ENCODE assay signal across 16 mouse cellular contexts in the genomic region with DNA sequence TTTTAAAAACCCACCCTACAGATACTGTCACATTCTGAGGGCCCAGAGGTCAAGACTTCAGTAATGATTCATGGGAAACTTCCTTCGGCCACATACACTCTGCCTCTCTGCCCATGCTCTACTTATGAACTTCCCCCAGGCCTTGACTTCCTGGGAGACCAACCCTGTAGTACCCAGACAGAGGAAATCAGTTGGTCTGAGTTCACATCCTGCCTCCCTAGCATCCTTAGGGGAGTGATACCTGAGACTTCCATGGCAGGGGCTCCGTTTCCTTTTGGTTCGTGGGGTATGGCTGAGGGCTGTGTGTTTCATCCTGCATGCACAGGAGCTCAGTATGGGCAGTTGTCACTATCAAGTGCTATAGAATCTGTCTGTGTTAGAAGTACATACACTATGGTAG. TPM values are rescaled to one million over a fixed set of nuclear protein-coding genes. Genes with fewer than 3 reads are reported as not detected.
DNase-seq lines count a peak whose midpoint lies in the region; TF ChIP-seq lines count a peak whose summit lies in the region.
"Had no signal": no experiment of that assay in that cellular context is flagged by ENCODE, and none has a peak within 500 bp of the region (broad histone marks: within the 10 kb centered on the region; RNA-seq: fewer than 3 reads in every experiment).

No protein-coding gene starts in this region.

- no peaks in the 10 kb centered on the region for H3K27me3 ChIP-seq in spleen, adult 2 months (ENCODE audit: control insufficient read depth, insufficient read depth, low read length)
- H3K27me3 ChIP-seq in CH12.LX (replicated peaks): no peaks in the 10 kb centered on the region
- H3K27me3 ChIP-seq: heart, embryonic 12.5 days; hindbrain, embryonic 15.5 days had no signal

- in situ Hi-C loops in CH12.LX (cut with MboI; ENCODE audit: low pct_ligation_motif_present, low pct_unique_long_range_greater_than_20kb, low sequenced_read_pairs): no loop called here

- H3K9ac ChIP-seq in CH12.LX (ENCODE audit: insufficient read depth, low read depth): 0 out of 2 replicates have a peak overlapping the region, but pooled peaks have one; percentile 23
- H3K9ac ChIP-seq: heart, embryonic 12.5 days; hindbrain, embryonic 15.5 days had no signal

- TF ChIP-seq RAD21 in CH12.LX (IDR thresholded peaks at IDR 0.05; ENCODE audit: low read depth, low read length): no peak

- peaks cover 32% of the 10 kb centered on the region for H3K79me2 ChIP-seq in CH12.LX (replicated peaks; ENCODE audit: control insufficient read depth, extremely low read depth, insufficient read depth, poor library complexity, severe bottlenecking)

- 56% methylated on average over 3 of the region's 3 CpGs for WGBS in spleen, adult 2 months

- no peaks in the 10 kb centered on the region for H3K36me3 ChIP-seq in spleen, adult 2 months (ENCODE audit: control insufficient read depth, insufficient read depth, low read length)
- no peaks in the 10 kb centered on the region for H3K36me3 ChIP-seq in CH12.LX (replicated peaks in 1 of 2; ENCODE audit: control insufficient read depth in 1 of 2, insufficient read depth in 1 of 2, low read length in 1 of 2)
- H3K36me3 ChIP-seq: forebrain, embryonic 10.5 days; heart, embryonic 12.5 days; hindbrain, embryonic 15.5 days had no signal

- DNase-seq in spleen, adult 2 months (ENCODE audit: low read depth in 1 of 2, low spot score in 2 of 2): no peak
- no peak for DNase-seq in spleen, postnatal 36 days (ENCODE audit: low spot score in 2 of 2)
- DNase-seq in CH12.LX (ENCODE audit: extremely low read depth): no peak
- no peak for DNase-seq in gastrocnemius, postnatal 25 days
- DNase-seq in heart, postnatal 25 days (ENCODE audit: low spot score): no peak
- DNase-seq in left cerebral cortex, adult 8-10 months (ENCODE audit: low spot score in 2 of 2): no peak
- DNase-seq: adrenal gland, adult 2 months; adrenal gland, postnatal 25 days; cerebellum, adult 11-12 months; cerebellum, postnatal 36 days; heart, postnatal 36 days had no signal

- dilution Hi-C loops in CH12.LX (cut with MboI; ENCODE audit: extremely low pct_ligation_motif_present, extremely low pct_unique_long_range_greater_than_20kb, low sequenced_read_pairs): no loop called here

- H3K9me3 ChIP-seq in CH12.LX (replicated peaks; ENCODE audit: low read length): peaks cover under 1% of the 10 kb centered on the region
- H3K9me3 ChIP-seq: embryonic facial prominence, embryonic 10.5 days; forebrain, embryonic 10.5 days; heart, embryonic 12.5 days; hindbrain, embryonic 15.5 days had no signal

- no peak for TF ChIP-seq POLR2A in spleen, adult 2 months (IDR thresholded peaks at IDR 0.05; ENCODE audit: low read depth, low read length)
- no peak for TF ChIP-seq POLR2A in CH12.LX (IDR thresholded peaks at IDR 0.05; ENCODE audit: low read depth, low read length)
- TF ChIP-seq POLR2A in bone marrow macrophage, adult 2 months (IDR thresholded peaks at IDR 0.05; ENCODE audit: borderline replicate concordance, low read depth, low read length): no peak

- H3K4me2 ChIP-seq in CH12.LX (ENCODE audit: insufficient read depth, low read depth, poor library complexity, severe bottlenecking): no peak overlapping the region
- H3K4me2 ChIP-seq: heart, embryonic 12.5 days; hindbrain, embryonic 15.5 days had no signal

- H3K27ac ChIP-seq in spleen, adult 2 months (ENCODE audit: insufficient read depth, low read length): peak overlapping the region; percentile 67
- H3K27ac ChIP-seq in CH12.LX (ENCODE audit: insufficient read depth, low read depth): peak overlapping the region; percentile 37
- H3K27ac ChIP-seq in bone marrow macrophage, adult 2 months (ENCODE audit: insufficient read depth, low read depth, low read length): peak overlapping the region; percentile 99
- H3K27ac ChIP-seq: embryonic facial prominence, embryonic 10.5 days; forebrain, embryonic 10.5 days; hindbrain, embryonic 15.5 days had no signal

- H3K4me1 ChIP-seq in spleen, adult 2 months (ENCODE audit: control insufficient read depth, insufficient read depth, insufficient read length): peaks cover 40% of the 10 kb centered on the region
- H3K4me1 ChIP-seq in CH12.LX (ENCODE audit: control insufficient read depth in 1 of 2, insufficient read depth in 2 of 2): peaks cover 41 to 73% of the 10 kb centered on the region in 2 experiments
- H3K4me1 ChIP-seq in bone marrow macrophage, adult 2 months (ENCODE audit: control insufficient read depth, insufficient read depth, low read length): peaks cover 68% of the 10 kb centered on the region

- intact Hi-C loops in heart, postnatal 25 days (cut with DNase I): loop anchor here (5.0 kb wide), 1 partner anchor 61 kb away; no protein-coding TSS in a partner anchor

- H3K4me3 ChIP-seq in spleen, adult 2 months (ENCODE audit: extremely low read depth, insufficient read depth, insufficient read length): no peak overlapping the region
- no peak overlapping the region for H3K4me3 ChIP-seq in CH12.LX (replicated peaks in 1 of 3; ENCODE audit: low read depth in 2 of 3, low read length in 2 of 3, poor library complexity in 1 of 3)
- H3K4me3 ChIP-seq in bone marrow macrophage, adult 2 months (ENCODE audit: insufficient read depth, low read length): no peak overlapping the region
- H3K4me3 ChIP-seq: embryonic facial prominence, embryonic 10.5 days; forebrain, embryonic 10.5 days; heart, embryonic 12.5 days; hindbrain, embryonic 15.5 days had no signal

- no peak; the same call in 1 of the 2 replicates for TF ChIP-seq EP300 in CH12.LX (IDR thresholded peaks at IDR 0.05; ENCODE audit: low read length)

- no peak for TF ChIP-seq CTCF in spleen, adult 2 months (IDR thresholded peaks at IDR 0.05; ENCODE audit: extremely low read depth, insufficient read depth, insufficient read length, insufficient replicate concordance)
- TF ChIP-seq CTCF in CH12.LX (conservative IDR thresholded peaks at IDR 0.05 in 1 of 2, IDR thresholded peaks at IDR 0.05 in 1 of 2; ENCODE audit: low read depth in 2 of 2, low read length in 2 of 2): no peak
- no peak for TF ChIP-seq CTCF in bone marrow macrophage, adult 2 months (IDR thresholded peaks at IDR 0.05; ENCODE audit: low read depth, low read length)

TF ChIP-seq in CH12.LX, 34 proteins besides CTCF, POLR2A, EP300 and RAD21:
- 0 out of 2 replicates have a peak, but pooled peaks have one; percentile 37 for TF ChIP-seq NRF1 (IDR thresholded peaks at IDR 0.05; ENCODE audit: low read depth, low read length)
- TF ChIP-seq ETS1 (conservative IDR thresholded peaks at IDR 0.05; ENCODE audit: low read depth, low read length): no peak
- TF ChIP-seq USF1 (IDR thresholded peaks at IDR 0.05; ENCODE audit: low read depth, low read length): no peak
- TF ChIP-seq ZMIZ1 (IDR thresholded peaks at IDR 0.05; ENCODE audit: low read depth, low read length): no peak
- no peak for TF ChIP-seq IRF4 (IDR thresholded peaks at IDR 0.05; ENCODE audit: low read depth, low read length)
- TF ChIP-seq ELF1 (IDR thresholded peaks at IDR 0.05; ENCODE audit: low read depth, low read length): peak; percentile 20; the same call in 1 of the 2 replicates

RNA-seq across cellular contexts. Expression of a gene that starts 1.7 kb away (rescaled TPM):
- polyA plus RNA-seq in spleen, adult 2 months (2012; rRNA removed): 62.4 and 69.4 TPM in 2 replicates
- total RNA-seq in CH12.LX (2012; rRNA removed) (73.4 and 89.9 TPM in 2 replicates), CH12.LX (2014; rRNA removed) (57.5 and 58.0 TPM in 2 replicates)
- 73.8 and 77.3 TPM in 2 replicates for polyA plus RNA-seq in CH12.LX (2012; ENCODE audit: insufficient read length, low read depth)
- polyA plus RNA-seq in bone marrow macrophage, adult 2 months (2012; ENCODE audit: insufficient read depth, insufficient read length, missing spikeins): 91.0 and 100 TPM in 2 replicates
- 10 to 100 TPM; 28.5 to 34.6 TPM for total RNA-seq in gastrocnemius, postnatal 25 days (2021)
- 10 to 100 TPM; 56.5 to 56.7 TPM for total RNA-seq in heart, postnatal 25 days (2021)
- total RNA-seq in left cerebral cortex, adult 8-10 months (2022): 10 to 100 TPM; 83.1 to 97.4 (median 89.4) TPM

RNA-seq across cellular contexts. Expression of a gene that starts 47.9 kb away (rescaled TPM):
- polyA plus RNA-seq in spleen, adult 2 months (2012; rRNA removed): 0.22 and 0.57 TPM in 2 replicates
- total RNA-seq in CH12.LX (2012; rRNA removed) (1.0 and 2.5 TPM in 2 replicates), CH12.LX (2014; rRNA removed) (0.19 TPM in 1 of 2 replicates, not detected in the other)
- polyA plus RNA-seq in CH12.LX (2012; ENCODE audit: insufficient read length, low read depth): 0.45 and 2.0 TPM in 2 replicates
- polyA plus RNA-seq in bone marrow macrophage, adult 2 months (2012; ENCODE audit: insufficient read depth, insufficient read length, missing spikeins): 0.93 and 1.2 TPM in 2 replicates
- total RNA-seq in gastrocnemius, postnatal 25 days (2021): under 1 TPM in 1 of 2 experiments, not detected in 1; 0.24 TPM
- under 1 TPM; 0.20 to 0.39 TPM for total RNA-seq in heart, postnatal 25 days (2021)
- 1 to 10 TPM; 1.7 to 2.4 (median 1.9) TPM for total RNA-seq in left cerebral cortex, adult 8-10 months (2022)

Comparison
In these comparisons a context has a peak if more than half of its experiments do, and no peak if none do; other contexts are left out.
1. H3K27ac ChIP-seq: peak in every context shown above with its lines; median percentile 99 in bone marrow macrophage, adult 2 months; 67 in spleen, adult 2 months; 37 in CH12.LX.